Mouse (Mus musculus) hindbrain, embryonic 15.5 days (tissue): ENCODE measurements around the gene Gm16253. TPM values are rescaled to one million over a fixed set of nuclear protein-coding genes. Genes with fewer than 3 reads are reported as not detected.
A peak's percentile ranks its signal among the peaks of the same experiment; 100 is the strongest.
"Not testable (repeated sequence)": the region's sequence is repeated elsewhere in the genome, so short reads cannot be mapped to it uniquely, and the experiment has no call there.

Experiments
- ATAC-seq: fragments of 200-750 bp; cut with Nextera tagmentation; 2 replicates; pipeline ENCODE4 v1.8.0; 2017; ENCODE audit warnings: low read depth, moderate number of reproducible peaks, moderate TSS enrichment; ENCODE audit not compliant: low FRiP score
- H3K27ac ChIP-seq: fragments of 300-500 bp; sonication (generic); replicated peaks from 2 replicates; pipeline ENCODE4 v1.5.1; 2015; ENCODE audit warnings: mild to moderate bottlenecking, inconsistent platforms
- H3K27me3 ChIP-seq: fragments of 300-500 bp; sonication (generic); 2 replicates; pipeline ENCODE4 v1.6.1; 2015; ENCODE audit warnings: control low read depth, inconsistent platforms
- H3K36me3 ChIP-seq: fragments of 300-500 bp; sonication (generic); 2 replicates; pipeline ENCODE4 v1.6.1; 2015; ENCODE audit warnings: control low read depth, inconsistent platforms
- H3K4me1 ChIP-seq: fragments of 300-500 bp; sonication (generic); replicated peaks from 2 replicates; pipeline ENCODE4 v1.6.1; 2015; ENCODE audit warnings: control low read depth, inconsistent platforms
- H3K4me2 ChIP-seq: fragments of 300-500 bp; sonication (generic); 2 replicates; pipeline ENCODE4 v1.6.1; 2015; ENCODE audit warnings: moderate library complexity, mild to moderate bottlenecking, inconsistent platforms
- H3K4me3 ChIP-seq: fragments of 300-500 bp; sonication (generic); 2 replicates; pipeline ENCODE4 v1.5.1; 2015; ENCODE audit warnings: mild to moderate bottlenecking, inconsistent platforms
- H3K9ac ChIP-seq: fragments of 300-500 bp; sonication (generic); 2 replicates; pipeline ENCODE4 v1.6.1; 2015; ENCODE audit warnings: inconsistent platforms
- H3K9me3 ChIP-seq: fragments of 300-500 bp; sonication (generic); 2 replicates; pipeline ENCODE4 v1.6.1; 2016; ENCODE audit warnings: control low read depth, inconsistent platforms
- WGBS: fragments of 180-500 bp; shearing (Covaris S2); methylation state at CpG from one replicate; pipeline ENCODE4 v1.1.7; 2015; 5-methylcytosine and 5-hydroxymethylcytosine counted together
- polyA plus RNA-seq: library from polyadenylated mRNA; unstranded; fragments of >200 nt; fragmentation: Nextera tagmentation; extraction: Ambion mirVana; gene quantifications from 2 replicates; pipeline ENCODE4 v1.2.1, GENCODE M21; 2015

Gm16253 gene
- polyA plus RNA-seq, 1 experiment from 2014 or later: 2.2 TPM

DNA sequence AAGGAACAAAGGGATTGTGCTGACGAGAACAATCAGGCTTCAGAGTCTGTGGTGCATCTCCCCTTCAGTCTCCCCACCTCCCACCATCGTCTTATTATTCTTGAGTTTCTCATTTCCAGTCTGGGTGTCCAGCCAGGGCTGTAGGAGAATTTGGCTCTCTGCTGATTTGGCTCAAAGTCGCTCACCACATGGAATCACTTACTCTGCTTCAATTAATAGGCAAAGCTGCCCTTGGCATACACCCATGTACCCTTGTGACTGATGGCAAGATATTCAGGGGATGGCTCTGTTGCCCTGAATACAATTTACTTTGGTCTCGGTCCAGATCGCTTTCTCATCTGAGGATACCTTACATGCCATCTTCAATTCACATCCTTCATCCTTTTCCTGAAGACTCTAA, 26.5 kb downstream of the Gm16253 start:
- H3K9me3 ChIP-seq: no peaks in the 10 kb centered on the region
- H3K4me3 ChIP-seq: peak overlapping the region; percentile 86
- H3K9ac ChIP-seq: peak overlapping the region; percentile 89
- peak overlapping the region; percentile 70 for H3K4me2 ChIP-seq
- H3K4me1 ChIP-seq: peaks cover 69% of the 10 kb centered on the region
- H3K27me3 ChIP-seq: no peaks in the 10 kb centered on the region
- ATAC-seq: no peak
- H3K36me3 ChIP-seq: no peaks in the 10 kb centered on the region
- H3K27ac ChIP-seq: peak overlapping the region; percentile 97
- WGBS: 25% methylated on average over 5 of the region's 5 CpGs

DNA sequence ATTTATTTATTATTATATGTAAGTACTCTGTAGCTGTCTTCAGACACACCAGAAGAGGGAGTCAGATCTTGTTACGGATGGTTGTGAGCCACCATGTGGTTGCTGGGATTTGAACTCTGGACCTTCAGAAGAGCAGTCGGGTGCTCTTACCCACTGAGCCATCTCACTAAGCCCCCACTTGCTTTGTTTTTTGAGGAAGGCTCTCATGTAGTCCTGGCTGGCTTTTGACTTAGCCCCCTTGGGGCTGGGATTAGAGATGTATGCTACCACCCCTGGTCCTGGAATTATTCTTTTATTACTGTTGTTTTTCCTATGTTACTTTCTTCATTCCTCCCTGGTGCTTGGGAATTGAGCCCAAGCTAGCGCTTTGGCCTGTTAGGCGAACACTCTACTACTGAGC, 29.2 kb downstream of the Gm16253 start:
- not testable (repeated sequence) for H3K4me3 ChIP-seq, H3K27me3 ChIP-seq, H3K9ac ChIP-seq, H3K9me3 ChIP-seq, H3K36me3 ChIP-seq, H3K4me2 ChIP-seq, H3K27ac ChIP-seq, ATAC-seq
- 85% methylated on average over 4 of the region's 4 CpGs for WGBS
- peaks cover 45% of the 10 kb centered on the region for H3K4me1 ChIP-seq

DNA sequence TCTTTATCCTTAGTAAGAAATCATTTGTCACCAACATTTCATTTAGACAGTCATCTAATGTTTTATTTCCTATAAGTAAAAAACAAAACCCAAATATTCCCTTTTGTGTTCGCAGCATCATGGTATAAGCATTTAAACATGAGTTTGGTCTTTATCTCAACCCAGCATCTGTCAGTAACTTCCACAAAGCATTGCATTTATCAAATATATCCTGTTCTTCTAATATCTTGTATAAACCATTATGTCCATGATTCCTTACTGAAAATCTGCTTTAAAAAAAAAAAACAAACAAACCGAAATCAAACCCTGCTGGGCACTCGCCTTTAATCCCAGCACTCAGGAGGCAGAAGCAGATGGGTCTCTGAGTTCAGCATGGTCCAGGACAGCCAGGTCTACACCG, 29.8 kb downstream of the Gm16253 start:
- no peak for ATAC-seq
- Histone ChIP-seq H3K4me2 (no peak overlapping the region), H3K4me3 (no peak overlapping the region), H3K27ac (no peak overlapping the region), H3K27me3 (no peaks in the 10 kb centered on the region), H3K9ac (no peak overlapping the region), H3K4me1 (peaks cover 44% of the 10 kb centered on the region), H3K36me3 (no peaks in the 10 kb centered on the region), H3K9me3 (no peaks in the 10 kb centered on the region)
- WGBS: 88% methylated on average over 4 of the region's 4 CpGs

DNA sequence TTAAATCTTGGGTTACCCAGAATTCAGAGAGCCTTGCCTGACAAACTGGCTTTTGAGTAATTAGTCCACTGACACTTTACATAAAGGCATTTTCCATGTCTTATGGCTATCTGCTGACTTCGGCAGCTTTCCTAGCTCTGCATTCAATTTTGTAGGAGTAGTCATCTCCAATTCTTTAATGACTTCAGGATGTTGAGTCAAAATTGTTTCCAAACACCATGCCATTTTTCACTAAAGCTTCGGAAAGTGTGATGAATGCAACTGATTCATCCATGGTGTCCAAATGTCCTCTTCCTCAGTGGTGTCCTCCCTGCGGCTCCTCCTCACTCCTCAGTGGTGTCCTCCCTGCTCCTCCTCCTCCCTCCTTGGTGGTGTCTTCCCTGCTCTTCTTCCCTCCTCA, 41.2 kb downstream of the Gm16253 start:
- H3K36me3 ChIP-seq: peaks cover 66% of the 10 kb centered on the region
- H3K9me3 ChIP-seq: no peaks in the 10 kb centered on the region
- 95% methylated on average over 3 of the region's 3 CpGs for WGBS
- no peak overlapping the region for H3K27ac ChIP-seq
- no peaks in the 10 kb centered on the region for H3K4me1 ChIP-seq
- no peak for ATAC-seq
- H3K9ac ChIP-seq: no peak overlapping the region
- no peak overlapping the region for H3K4me3 ChIP-seq
- H3K4me2 ChIP-seq: no peak overlapping the region
- no peaks in the 10 kb centered on the region for H3K27me3 ChIP-seq

DNA sequence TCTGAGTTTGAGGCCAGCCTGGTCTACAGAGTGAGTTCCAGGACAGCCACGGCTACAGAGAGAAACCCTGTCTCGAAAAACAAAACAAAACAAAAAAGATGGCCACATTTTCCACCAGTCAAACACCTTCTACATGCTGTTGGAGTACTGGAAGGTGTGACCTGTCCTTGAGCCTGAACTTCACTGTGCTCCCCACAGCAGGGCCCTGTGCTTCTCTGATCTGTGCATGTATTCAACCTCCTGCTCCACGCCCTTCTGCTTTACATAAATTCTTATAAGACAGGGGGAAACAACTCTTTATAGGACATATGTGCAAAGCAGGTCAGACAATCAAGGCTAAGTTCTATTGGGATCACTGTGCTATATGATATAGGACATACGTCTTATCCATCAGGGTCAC, 46.4 kb downstream of the Gm16253 start:
- 97% methylated on average over 4 of the region's 4 CpGs for WGBS
- H3K36me3 ChIP-seq: peaks cover 67% of the 10 kb centered on the region
- no peak overlapping the region for H3K9ac ChIP-seq

DNA sequence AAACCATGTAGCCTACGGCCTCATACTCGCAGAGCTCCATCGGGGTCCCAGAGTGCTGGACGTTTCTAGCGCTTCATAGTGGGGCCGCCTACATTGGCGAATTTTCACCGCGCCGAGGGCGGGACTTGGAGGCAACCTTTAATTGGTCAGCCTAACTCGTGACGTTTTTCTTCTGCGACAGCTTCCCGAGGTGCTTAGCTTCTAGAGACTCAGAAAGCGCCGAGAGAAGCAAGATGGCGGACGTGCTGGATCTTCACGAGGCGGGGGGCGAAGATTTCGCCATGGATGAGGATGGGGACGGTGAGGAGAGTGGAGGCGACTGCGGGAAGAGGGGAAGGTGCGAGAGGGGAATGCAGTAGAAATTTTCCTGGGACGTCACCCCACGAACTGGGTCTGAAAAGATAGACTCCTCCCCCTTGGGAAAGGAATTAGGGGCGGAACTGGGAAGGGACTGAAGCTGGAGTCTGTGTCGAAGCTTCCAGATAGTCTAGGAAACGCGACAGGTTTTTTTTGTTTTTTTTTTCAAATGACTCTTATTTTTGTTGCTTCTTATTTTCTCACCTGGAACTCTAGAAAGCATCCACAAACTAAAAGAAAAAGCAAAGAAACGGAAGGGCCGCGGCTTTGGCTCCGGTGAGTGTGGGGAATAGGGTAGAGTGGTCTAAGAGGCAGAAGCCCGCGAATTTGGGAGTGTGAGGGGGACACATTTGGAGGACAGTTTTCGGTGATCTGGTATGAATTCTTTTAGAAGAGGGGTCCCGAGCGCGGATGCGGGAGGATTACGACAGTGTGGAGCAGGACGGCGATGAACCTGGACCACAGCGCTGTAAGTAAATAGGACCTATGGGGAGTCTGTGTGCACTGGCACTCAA, 53.2 kb downstream of the Gm16253 start, which contains the start of gene Rbm8a:
Gene Rbm8a, plus strand, starts transcription at position 205 of the 872 bp plus-strand sequence.
- peak; percentile 94 for ATAC-seq
- Histone ChIP-seq H3K4me3 (peak within 1 kb of the TSS; percentile 70), H3K36me3 (peaks cover 34% of the 10 kb centered on the region), H3K27ac (peak within 1 kb of the TSS; percentile 79), H3K4me2 (peak within 1 kb of the TSS; percentile 71), H3K27me3 (no peaks in the 10 kb centered on the region), H3K9ac (peak within 1 kb of the TSS; percentile 82), H3K9me3 (no peaks in the 10 kb centered on the region), H3K4me1 (peaks cover 26% of the 10 kb centered on the region)
- under 1% methylated on average over 48 of the region's 48 CpGs for WGBS

More for the DNA sequence above, 46.4 kb downstream of the Gm16253 start:
- ATAC-seq: no peak
- Histone ChIP-seq H3K4me3 (no peak overlapping the region), H3K4me2 (no peak overlapping the region), H3K4me1 (no peaks in the 10 kb centered on the region), H3K9me3 (no peaks in the 10 kb centered on the region), H3K27ac (no peak overlapping the region), H3K27me3 (no peaks in the 10 kb centered on the region)

Other genes starting within 250 kb of the Gm16253 start
- gene BC107364, start 124.7 kb upstream of the Gm16253 start, polyA plus RNA-seq: not detected in 2 replicates
- 1.9 and 2.0 TPM in 2 replicates for gene Hfe2, start 51.8 kb upstream of the Gm16253 start, polyA plus RNA-seq
- gene Txnip, start 19.0 kb upstream of the Gm16253 start, polyA plus RNA-seq: 48.2 and 53.0 TPM in 2 replicates
- gene Polr3gl, start 17.2 kb downstream of the Gm16253 start, polyA plus RNA-seq: 36.8 and 38.8 TPM in 2 replicates
- 16.7 and 19.9 TPM in 2 replicates for gene Ankrd34a, start 19.7 kb downstream of the Gm16253 start, polyA plus RNA-seq
- gene Lix1l, start 24.2 kb downstream of the Gm16253 start, polyA plus RNA-seq: 5.4 and 6.1 TPM in 2 replicates
- gene Rbm8a, start 52.9 kb downstream of the Gm16253 start, polyA plus RNA-seq: 109 and 119 TPM in 2 replicates
- 54.7 and 59.9 TPM in 2 replicates for gene Pex11b, start 58.4 kb downstream of the Gm16253 start, polyA plus RNA-seq
- 0.05 and 0.13 TPM in 2 replicates for gene Gm42957, start 58.5 kb downstream of the Gm16253 start, polyA plus RNA-seq
- gene Itga10, start 68.6 kb downstream of the Gm16253 start, polyA plus RNA-seq: 1.1 and 1.4 TPM in 2 replicates
- 2.2 and 2.7 TPM in 2 replicates for gene Ankrd35, start 93.1 kb downstream of the Gm16253 start, polyA plus RNA-seq
- 38.3 and 42.6 TPM in 2 replicates for gene Pias3, start 119.4 kb downstream of the Gm16253 start, polyA plus RNA-seq
- 19.0 and 19.4 TPM in 2 replicates for gene Nudt17, start 131.6 kb downstream of the Gm16253 start, polyA plus RNA-seq
- 29.7 and 31.1 TPM in 2 replicates for gene Polr3c, start 150.6 kb downstream of the Gm16253 start, polyA plus RNA-seq
- gene Rnf115, start 150.7 kb downstream of the Gm16253 start, polyA plus RNA-seq: 72.2 and 76.6 TPM in 2 replicates